Mouse (Mus musculus): ENCODE measurements around the gene Naa38. TPM values are rescaled to one million over a fixed set of nuclear protein-coding genes. Genes with fewer than 3 reads are reported as not detected.

Naa38 gene
- total RNA-seq (2021) = 100 to 1,000 TPM in 1 of 2 experiments, 10 to 100 TPM in 1; 97.9 to 108 TPM

- intact Hi-C loops (cut with DNase I) = loop anchor here (2.0 to 5.0 kb wide), 2 partner anchors 128 to 182 kb away; no protein-coding TSS in a partner anchor
These were observed at the start of gene Naa38, which contains the start of gene Cyb5d1 for GRCm38 (mm10) chr11:69395235-69395633. Naa38 (plus strand) TSS chr11:69395487. Cyb5d1 (minus strand) TSS chr11:69395631.

GRCm38 (mm10) chr11:69346441-69346840 lies 48.8 kb upstream of the Naa38 start:
- intact Hi-C loops (cut with DNase I) = no loop called here
- DNase-seq (ENCODE audit: low spot score in 2 of 2) = no peak

More at GRCm38 (mm10) chr11:69395235-69395633, at the start of gene Naa38, which contains the start of gene Cyb5d1:
- peak; percentile 91 to 93 for DNase-seq (ENCODE audit: low spot score in 2 of 2)

- intact Hi-C loops (cut with DNase I) = no loop called here
- no peak for DNase-seq (ENCODE audit: low spot score in 2 of 2)
These were observed 38.7 kb upstream of the Naa38 start for GRCm38 (mm10) chr11:69356544-69356943.

- intact Hi-C loops (cut with DNase I) = no loop called here
- DNase-seq (ENCODE audit: low spot score in 2 of 2) = no peak
These were observed 37.6 kb upstream of the Naa38 start for GRCm38 (mm10) chr11:69357690-69358089.

- DNase-seq (ENCODE audit: low spot score in 2 of 2) = no peak
- intact Hi-C loops (cut with DNase I) = no loop called here
These were observed 33.3 kb upstream of the Naa38 start for GRCm38 (mm10) chr11:69362021-69362420.

GRCm38 (mm10) chr11:69362479-69362878 lies 32.8 kb upstream of the Naa38 start:
- intact Hi-C loops (cut with DNase I) = no loop called here
- DNase-seq (ENCODE audit: low spot score in 2 of 2) = no peak

GRCm38 (mm10) chr11:69364376-69364775 lies 30.9 kb upstream of the Naa38 start:
- intact Hi-C loops (cut with DNase I) = no loop called here
- DNase-seq (ENCODE audit: low spot score in 2 of 2) = no peak

GRCm38 (mm10) chr11:69364910-69365309 lies 30.4 kb upstream of the Naa38 start:
- intact Hi-C loops (cut with DNase I) = loop anchor here (5.0 kb wide), 2 partner anchors 43 to 268 kb away; partner anchors contain the start of genes Cntrob, Per1 and Trappc1
- peak; percentile 89 to 90 for DNase-seq (ENCODE audit: low spot score in 2 of 2)

- intact Hi-C loops (cut with DNase I) = loop anchor here (2.0 to 5.0 kb wide), 3 partner anchors 25 to 268 kb away; partner anchors contain the start of genes Cntrob, Per1, Rnf227 and Trappc1
- no peak for DNase-seq (ENCODE audit: low spot score in 2 of 2)
These were observed 29.6 kb upstream of the Naa38 start for GRCm38 (mm10) chr11:69365722-69366121.

GRCm38 (mm10) chr11:69366157-69366854 lies 29.0 kb upstream of the Naa38 start:
- peak; percentile 93 to 96 for DNase-seq (ENCODE audit: low spot score in 2 of 2)
- intact Hi-C loops (cut with DNase I) = loop anchor here (2.0 to 5.0 kb wide), 3 partner anchors 26 to 269 kb away; partner anchors contain the start of genes Cntrob, Per1, Rnf227 and Trappc1

- DNase-seq (ENCODE audit: low spot score in 2 of 2) = peak in 1 of 2 experiments; percentile 37
These were observed 28.3 kb upstream of the Naa38 start for GRCm38 (mm10) chr11:69366855-69367615.

GRCm38 (mm10) chr11:69367616-69368355 lies 27.5 kb upstream of the Naa38 start:
- intact Hi-C loops (cut with DNase I) = loop anchor here (1.0 to 5.0 kb wide), 4 partner anchors 27 to 270 kb away; partner anchors contain the start of genes Cntrob, Per1, Rnf227 and Trappc1
- DNase-seq (ENCODE audit: low spot score in 2 of 2) = no peak

More at GRCm38 (mm10) chr11:69366855-69367615, 28.3 kb upstream of the Naa38 start:
- intact Hi-C loops (cut with DNase I) = loop anchor here (1.0 to 5.0 kb wide), 4 partner anchors 26 to 270 kb away; partner anchors contain the start of genes Cntrob, Per1, Rnf227 and Trappc1

GRCm38 (mm10) chr11:69368356-69369214 lies 26.7 kb upstream of the Naa38 start:
- peak; percentile 37 to 51 for DNase-seq (ENCODE audit: low spot score in 2 of 2)

GRCm38 (mm10) chr11:69369215-69369989 lies 25.9 kb upstream of the Naa38 start, which contains the start of gene Chd3:
Chd3 (minus strand) TSS chr11:69369406.
- no peak for DNase-seq (ENCODE audit: low spot score in 2 of 2)
- intact Hi-C loops (cut with DNase I) = loop anchor here (5.0 kb wide), 2 partner anchors 47 to 272 kb away; partner anchors contain the start of genes Cntrob, Per1 and Trappc1

More at GRCm38 (mm10) chr11:69368356-69369214, 26.7 kb upstream of the Naa38 start:
- intact Hi-C loops (cut with DNase I) = loop anchor here (5.0 kb wide), 2 partner anchors 46 to 271 kb away; partner anchors contain the start of genes Cntrob, Per1 and Trappc1

- no peak for DNase-seq (ENCODE audit: low spot score in 2 of 2)
- intact Hi-C loops (cut with DNase I) = loop anchor here (5.0 kb wide), 2 partner anchors 48 to 273 kb away; partner anchors contain the start of genes Cntrob, Per1 and Trappc1
These were observed 25.1 kb upstream of the Naa38 start for GRCm38 (mm10) chr11:69369990-69370816.

GRCm38 (mm10) chr11:69370817-69371215 lies 24.5 kb upstream of the Naa38 start:
- intact Hi-C loops (cut with DNase I) = no loop called here
- DNase-seq (ENCODE audit: low spot score in 2 of 2) = no peak
